In genomic region chr4:41676248-41677005, GRCm38 (mm10) we compare ENCODE assay signal across 9 mouse cellular contexts. TPM values are rescaled to one million over a fixed set of nuclear protein-coding genes. Genes with fewer than 3 reads are reported as not detected.
DNase-seq lines count a peak whose midpoint lies in the region; ATAC-seq and TF ChIP-seq lines count a peak whose summit lies in the region.
"Had no signal": no experiment of that assay in that cellular context is flagged by ENCODE, and none has a peak within 500 bp of the region (broad histone marks: within the 10 kb centered on the region; RNA-seq: fewer than 3 reads in every experiment).

No protein-coding gene starts in this region.

- ATAC-seq in forebrain, embryonic 12.5 days (ENCODE audit: low FRiP score) = no peak
- ATAC-seq in midbrain, postnatal 0 days (ENCODE audit: low FRiP score) = no peak
- no peak for ATAC-seq in granulocyte monocyte progenitor cell, adult 5-6 weeks (replicated peaks; ENCODE audit: poor library complexity, severe bottlenecking)

- intact Hi-C loops in left cerebral cortex, postnatal 4 days (cut with DNase I) = no loop called here

- WGBS in cerebellum, adult 2 months = 7% methylated on average over 17 of the region's 17 CpGs
- 58% methylated on average over 17 of the region's 17 CpGs for WGBS in forebrain, embryonic 12.5 days
- 55% methylated on average over 17 of the region's 17 CpGs for WGBS in midbrain, postnatal 0 days

- H3K9me3 ChIP-seq in forebrain, embryonic 12.5 days = no peaks in the 10 kb centered on the region
- H3K9me3 ChIP-seq in midbrain, postnatal 0 days (ENCODE audit: low read length) = no peaks in the 10 kb centered on the region

- no peaks in the 10 kb centered on the region for H3K27me3 ChIP-seq in cerebellum, adult 2 months (ENCODE audit: control insufficient read depth, insufficient read depth, low read length)
- H3K27me3 ChIP-seq in forebrain, embryonic 12.5 days = peaks cover 11% of the 10 kb centered on the region; the same call in 1 of the 2 replicates
- no peaks in the 10 kb centered on the region for H3K27me3 ChIP-seq in midbrain, postnatal 0 days (ENCODE audit: insufficient read depth, low read length)

- H3K36me3 ChIP-seq in forebrain, embryonic 12.5 days (replicated peaks) = peaks cover 11% of the 10 kb centered on the region
- no peaks in the 10 kb centered on the region for H3K36me3 ChIP-seq in midbrain, postnatal 0 days (ENCODE audit: insufficient read depth, low read length)

- DNase-seq in left cerebral cortex, postnatal 4 days = peak; percentile 58
- no peak for DNase-seq in left cerebral cortex, adult 11 months (ENCODE audit: low spot score)
- DNase-seq in cerebellum, adult 2 months = peak; percentile 62 to 70
- peak; percentile 63 for DNase-seq in midbrain, postnatal 0 days (ENCODE audit: low spot score)
- DNase-seq in urinary bladder, adult 18-20 months (ENCODE audit: low spot score in 2 of 2) = no peak

- H3K4me1 ChIP-seq in cerebellum, adult 2 months (ENCODE audit: control insufficient read depth, insufficient read depth, low read length) = peaks cover 60% of the 10 kb centered on the region
- peaks cover 97% of the 10 kb centered on the region for H3K4me1 ChIP-seq in forebrain, embryonic 12.5 days
- H3K4me1 ChIP-seq in midbrain, postnatal 0 days (ENCODE audit: insufficient read depth, low read length) = peaks cover 6% of the 10 kb centered on the region; the same call in 1 of the 2 replicates

- peak overlapping the region; percentile 25; the same call in 1 of the 2 replicates for H3K9ac ChIP-seq in forebrain, embryonic 12.5 days
- H3K9ac ChIP-seq in midbrain, postnatal 0 days (replicated peaks; ENCODE audit: low read length, poor library complexity, severe bottlenecking) = 0 out of 2 replicates have a peak overlapping the region, but pooled peaks have one; percentile 2

- no peak for TF ChIP-seq CTCF in cerebellum, adult 2 months (IDR thresholded peaks at IDR 0.05; ENCODE audit: borderline replicate concordance, insufficient read depth, low read depth, low read length)
- no peak for TF ChIP-seq CTCF in midbrain, postnatal 0 days (IDR thresholded peaks at IDR 0.05)

- TF ChIP-seq POLR2A in cerebellum, adult 2 months (IDR thresholded peaks at IDR 0.05; ENCODE audit: borderline replicate concordance, insufficient read depth, low read length) = no peak; the same call in 1 of the 2 replicates

- peak overlapping the region; percentile 35 for H3K27ac ChIP-seq in cerebellum, adult 2 months (ENCODE audit: insufficient read depth, low read length)
- peak overlapping the region; percentile 65 for H3K27ac ChIP-seq in forebrain, embryonic 12.5 days
- H3K27ac ChIP-seq in midbrain, postnatal 0 days (ENCODE audit: low read depth, low read length) = no peak overlapping the region; the same call in 1 of the 2 replicates

- peak overlapping the region; percentile 16 for H3K4me3 ChIP-seq in cerebellum, adult 2 months (replicated peaks; ENCODE audit: insufficient read depth, low read depth, low read length)
- H3K4me3 ChIP-seq in forebrain, embryonic 12.5 days (replicated peaks) = no peak overlapping the region
- no peak overlapping the region for H3K4me3 ChIP-seq in midbrain, postnatal 0 days (ENCODE audit: low read depth, low read length)
- H3K4me3 ChIP-seq: erythroblast, embryonic 14.5 days; myocyte had no signal

- H3K4me2 ChIP-seq in forebrain, embryonic 12.5 days = 0 out of 2 replicates have a peak overlapping the region, but pooled peaks have one; percentile 11
- H3K4me2 ChIP-seq in midbrain, postnatal 0 days (ENCODE audit: low read depth, low read length, poor library complexity, severe bottlenecking) = no peak overlapping the region

RNA-seq across cellular contexts. Expression of gene Cntfr, which starts 20.5 kb away (rescaled TPM):
- total RNA-seq in left cerebral cortex, postnatal 4 days (2021) = 10 to 100 TPM; 60.5 to 61.7 TPM
- polyA plus RNA-seq in cerebellum, adult 2 months (2012; rRNA removed) = 101 and 105 TPM in 2 replicates
- polyA plus RNA-seq in forebrain, embryonic 12.5 days (2016; fragmentation: Nextera tagmentation; extraction: Ambion mirVana) = 21.9 and 28.3 TPM in 2 replicates
- 61.6 and 69.2 TPM in 2 replicates for total RNA-seq in midbrain, postnatal 0 days (2014; rRNA removed)
- 20.1 and 23.4 TPM in 2 replicates for polyA plus RNA-seq in midbrain, postnatal 0 days (2015; fragmentation: Nextera tagmentation; extraction: Ambion mirVana)
- not detected in 2 replicates for total RNA-seq in granulocyte monocyte progenitor cell, adult 5-6 weeks (2014; fragmentation: Nextera tagmentation)
- total RNA-seq in granulocyte monocyte progenitor cell, adult 5-6 weeks (2017) = not detected in 2 replicates
- polyA plus RNA-seq: erythroblast, embryonic 14.5 days had no signal

RNA-seq across cellular contexts. Expression of gene Il11ra1, which starts 23.4 kb away (rescaled TPM):
- total RNA-seq in left cerebral cortex, postnatal 4 days (2021) = 10 to 100 TPM; 17.8 to 20.7 TPM
- 64.9 and 69.7 TPM in 2 replicates for polyA plus RNA-seq in cerebellum, adult 2 months (2012; rRNA removed)
- 56.6 and 62.1 TPM in 2 replicates for polyA plus RNA-seq in forebrain, embryonic 12.5 days (2016; fragmentation: Nextera tagmentation; extraction: Ambion mirVana)
- total RNA-seq in midbrain, postnatal 0 days (2014; rRNA removed) = 21.8 and 26.5 TPM in 2 replicates
- 28.8 and 35.3 TPM in 2 replicates for polyA plus RNA-seq in midbrain, postnatal 0 days (2015; fragmentation: Nextera tagmentation; extraction: Ambion mirVana)
- 66.9 and 71.4 TPM in 2 replicates for total RNA-seq in granulocyte monocyte progenitor cell, adult 5-6 weeks (2014; fragmentation: Nextera tagmentation)
- total RNA-seq in granulocyte monocyte progenitor cell, adult 5-6 weeks (2017) = 102 and 103 TPM in 2 replicates

RNA-seq across cellular contexts. Expression of gene Enho, which starts 36.3 kb away (rescaled TPM):
- 10 to 100 TPM; 70.3 to 78.4 TPM for total RNA-seq in left cerebral cortex, postnatal 4 days (2021)
- polyA plus RNA-seq in cerebellum, adult 2 months (2012; rRNA removed) = 168 and 174 TPM in 2 replicates
- polyA plus RNA-seq in forebrain, embryonic 12.5 days (2016; fragmentation: Nextera tagmentation; extraction: Ambion mirVana) = 43.2 and 44.7 TPM in 2 replicates
- 167 and 217 TPM in 2 replicates for total RNA-seq in midbrain, postnatal 0 days (2014; rRNA removed)
- polyA plus RNA-seq in midbrain, postnatal 0 days (2015; fragmentation: Nextera tagmentation; extraction: Ambion mirVana) = 146 and 157 TPM in 2 replicates
- total RNA-seq in granulocyte monocyte progenitor cell, adult 5-6 weeks (2014; fragmentation: Nextera tagmentation) = not detected in 2 replicates
- not detected in 2 replicates for total RNA-seq in granulocyte monocyte progenitor cell, adult 5-6 weeks (2017)

RNA-seq across cellular contexts. Expression of gene Rpp25l, which starts 36.9 kb away (rescaled TPM):
- total RNA-seq in left cerebral cortex, postnatal 4 days (2021) = 10 to 100 TPM; 32.2 to 34.5 TPM
- 43.3 and 44.7 TPM in 2 replicates for polyA plus RNA-seq in cerebellum, adult 2 months (2012; rRNA removed)
- 77.0 and 79.1 TPM in 2 replicates for polyA plus RNA-seq in forebrain, embryonic 12.5 days (2016; fragmentation: Nextera tagmentation; extraction: Ambion mirVana)
- total RNA-seq in midbrain, postnatal 0 days (2014; rRNA removed) = 38.3 and 39.7 TPM in 2 replicates
- polyA plus RNA-seq in midbrain, postnatal 0 days (2015; fragmentation: Nextera tagmentation; extraction: Ambion mirVana) = 44.3 and 49.9 TPM in 2 replicates
- total RNA-seq in granulocyte monocyte progenitor cell, adult 5-6 weeks (2014; fragmentation: Nextera tagmentation) = 23.0 and 45.3 TPM in 2 replicates
- total RNA-seq in granulocyte monocyte progenitor cell, adult 5-6 weeks (2017) = 15.0 and 20.1 TPM in 2 replicates

RNA-seq across cellular contexts. Expression of gene Dctn3, which starts 46.5 kb away (rescaled TPM):
- total RNA-seq in left cerebral cortex, postnatal 4 days (2021) = 100 to 1,000 TPM; 161 to 166 TPM
- polyA plus RNA-seq in cerebellum, adult 2 months (2012; rRNA removed) = 162 and 167 TPM in 2 replicates
- 159 and 179 TPM in 2 replicates for polyA plus RNA-seq in forebrain, embryonic 12.5 days (2016; fragmentation: Nextera tagmentation; extraction: Ambion mirVana)
- total RNA-seq in midbrain, postnatal 0 days (2014; rRNA removed) = 122 and 150 TPM in 2 replicates
- 308 and 345 TPM in 2 replicates for polyA plus RNA-seq in midbrain, postnatal 0 days (2015; fragmentation: Nextera tagmentation; extraction: Ambion mirVana)
- 56.6 and 61.4 TPM in 2 replicates for total RNA-seq in granulocyte monocyte progenitor cell, adult 5-6 weeks (2014; fragmentation: Nextera tagmentation)
- total RNA-seq in granulocyte monocyte progenitor cell, adult 5-6 weeks (2017) = 45.6 and 72.8 TPM in 2 replicates

Comparison
In these comparisons a context has a peak if more than half of its experiments do, and no peak if none do; other contexts are left out.
1. DNase-seq: peak in left cerebral cortex, postnatal 4 days (single experiment), cerebellum, adult 2 months (2 of 2) and midbrain, postnatal 0 days (single experiment); none in left cerebral cortex, adult 11 months (single experiment) and urinary bladder, adult 18-20 months (0 of 2).
2. RNA of gene Cntfr, which starts 20.5 kb away (total RNA-seq): 61.6 to 69.2 TPM in midbrain, postnatal 0 days and 60.5 to 61.7 TPM in left cerebral cortex, postnatal 4 days; not detected in granulocyte monocyte progenitor cell, adult 5-6 weeks; every median in the first group is over 10 times any median in the second.
3. RNA of gene Enho, which starts 36.3 kb away (total RNA-seq): 167 to 217 TPM in midbrain, postnatal 0 days and 70.3 to 78.4 TPM in left cerebral cortex, postnatal 4 days; not detected in granulocyte monocyte progenitor cell, adult 5-6 weeks; every median in the first group is over 10 times any median in the second.